Mouse (Mus musculus) forebrain, embryonic 13.5 days (tissue): Measurements from ENCODE around the gene Patl2. TPM values are rescaled to one million over a fixed set of nuclear protein-coding genes. Genes with fewer than 3 reads are reported as not detected.
"Not testable (repeated sequence)": the region's sequence is repeated elsewhere in the genome, so short reads cannot be mapped to it uniquely, and the experiment has no call there.

Source experiments
- ATAC-seq: fragments of 200-750 bp; cut with Nextera tagmentation; 2 replicates; pipeline ENCODE4 v1.8.0; 2017
- H3K27ac ChIP-seq: fragments of 300-500 bp; sonication (generic); 2 replicates; pipeline ENCODE4 v1.5.1; 2015; ENCODE audit warnings: inconsistent platforms, mild to moderate bottlenecking, moderate library complexity
- H3K27me3 ChIP-seq: fragments of 300-500 bp; sonication (generic); 2 replicates; pipeline ENCODE4 v1.6.1; 2015; ENCODE audit warnings: mild to moderate bottlenecking, inconsistent platforms
- H3K36me3 ChIP-seq: fragments of 300-500 bp; sonication (generic); 2 replicates; pipeline ENCODE4 v1.6.1; 2015; ENCODE audit warnings: mild to moderate bottlenecking, inconsistent platforms; ENCODE audit not compliant: poor library complexity, severe bottlenecking
- H3K4me1 ChIP-seq: fragments of 300-500 bp; sonication (generic); 2 replicates; pipeline ENCODE4 v1.6.1; 2015; ENCODE audit warnings: inconsistent platforms
- H3K4me2 ChIP-seq: fragments of 300-500 bp; sonication (generic); 2 replicates; pipeline ENCODE4 v1.6.1; 2015; ENCODE audit warnings: inconsistent platforms, mild to moderate bottlenecking, moderate library complexity
- H3K4me3 ChIP-seq: fragments of 300-500 bp; sonication (generic); 2 replicates; pipeline ENCODE4 v1.5.1; 2015; ENCODE audit warnings: mild to moderate bottlenecking, inconsistent platforms
- H3K9ac ChIP-seq: fragments of 300-500 bp; sonication (generic); 2 replicates; pipeline ENCODE4 v1.6.1; 2015; ENCODE audit warnings: mild to moderate bottlenecking, inconsistent platforms
- H3K9me3 ChIP-seq: fragments of 300-500 bp; sonication (generic); replicated peaks from 2 replicates; pipeline ENCODE4 v1.6.1; 2016; ENCODE audit warnings: inconsistent platforms
- WGBS: fragments of 180-500 bp; shearing (Covaris S2); methylation state at CpG from one replicate; pipeline ENCODE4 v1.1.7; 2015; 5-methylcytosine and 5-hydroxymethylcytosine counted together
- polyA plus RNA-seq: library from polyadenylated mRNA; unstranded; fragments of >200 nt; fragmentation: Nextera tagmentation; extraction: Ambion mirVana; gene quantifications from 2 replicates; pipeline ENCODE4 v1.2.1, GENCODE M21; 2015

Patl2 gene
- polyA plus RNA-seq, 1 experiment from 2014 or later = not detected

DNA sequence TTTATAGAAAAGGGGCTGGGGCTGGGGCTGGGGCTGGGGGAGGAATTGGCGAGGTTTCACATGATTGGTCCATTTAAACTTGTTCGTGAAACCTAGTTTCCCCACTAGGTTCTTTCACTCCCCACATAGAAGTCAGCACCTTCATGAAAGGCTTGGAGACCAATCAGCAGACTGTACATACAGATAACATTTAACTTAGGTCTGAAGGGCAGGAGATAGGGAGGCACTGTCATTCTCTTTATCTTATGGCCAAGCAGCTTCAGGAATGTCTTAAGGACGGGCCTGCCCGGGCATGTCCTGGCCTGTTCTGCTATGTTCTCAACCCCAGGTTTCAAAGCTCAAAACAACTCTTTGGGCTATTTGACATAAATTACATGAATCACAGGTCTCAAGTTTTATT, 31.1 kb upstream of the Patl2 start:
- 97% methylated on average over 4 of the region's 4 CpGs for WGBS
- not testable (repeated sequence) for H3K4me2 ChIP-seq, H3K27me3 ChIP-seq, ATAC-seq, H3K9me3 ChIP-seq, H3K36me3 ChIP-seq, H3K4me3 ChIP-seq, H3K27ac ChIP-seq, H3K9ac ChIP-seq, H3K4me1 ChIP-seq

DNA sequence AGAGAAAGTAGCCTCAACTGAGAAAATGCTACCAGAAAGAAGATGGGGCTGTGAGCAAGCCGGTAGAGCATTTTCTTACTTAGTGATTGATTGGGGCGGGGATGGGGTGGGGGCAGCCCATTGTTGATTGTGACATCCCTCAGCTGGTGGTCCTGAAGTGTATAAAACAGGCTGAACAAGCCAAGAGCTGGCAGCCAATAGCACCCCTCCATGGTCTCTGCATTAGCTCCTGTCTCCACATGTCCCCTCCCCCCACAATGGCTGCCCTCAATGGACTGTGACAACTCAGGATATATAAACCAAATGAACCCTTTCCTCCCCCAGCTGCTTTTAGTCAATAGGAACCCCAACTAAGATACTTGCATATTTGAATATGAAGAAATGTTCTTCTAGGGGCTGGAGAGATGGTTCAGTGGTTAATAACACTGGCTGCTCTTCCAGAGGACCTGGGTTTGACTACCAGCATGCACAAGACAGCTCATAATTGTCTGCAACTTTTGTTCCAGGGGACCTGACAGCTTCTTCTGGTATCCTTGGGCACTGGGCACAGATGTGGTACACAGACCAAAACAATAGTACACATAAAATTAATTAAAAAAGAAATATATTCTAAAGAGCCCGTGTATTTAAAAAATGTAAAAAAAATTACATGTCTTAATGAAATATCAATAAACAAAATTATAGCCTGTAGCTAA, 24.7 kb upstream of the Patl2 start:
- H3K4me2 ChIP-seq = no peak overlapping the region
- H3K4me3 ChIP-seq = no peak overlapping the region
- no peaks in the 10 kb centered on the region for H3K36me3 ChIP-seq
- H3K9me3 ChIP-seq = no peaks in the 10 kb centered on the region
- no peak overlapping the region for H3K27ac ChIP-seq
- H3K4me1 ChIP-seq = no peaks in the 10 kb centered on the region
- H3K9ac ChIP-seq = no peak overlapping the region
- WGBS = 44% methylated on average over 3 of the region's 3 CpGs
- H3K27me3 ChIP-seq = no peaks in the 10 kb centered on the region
- ATAC-seq = no peak

DNA sequence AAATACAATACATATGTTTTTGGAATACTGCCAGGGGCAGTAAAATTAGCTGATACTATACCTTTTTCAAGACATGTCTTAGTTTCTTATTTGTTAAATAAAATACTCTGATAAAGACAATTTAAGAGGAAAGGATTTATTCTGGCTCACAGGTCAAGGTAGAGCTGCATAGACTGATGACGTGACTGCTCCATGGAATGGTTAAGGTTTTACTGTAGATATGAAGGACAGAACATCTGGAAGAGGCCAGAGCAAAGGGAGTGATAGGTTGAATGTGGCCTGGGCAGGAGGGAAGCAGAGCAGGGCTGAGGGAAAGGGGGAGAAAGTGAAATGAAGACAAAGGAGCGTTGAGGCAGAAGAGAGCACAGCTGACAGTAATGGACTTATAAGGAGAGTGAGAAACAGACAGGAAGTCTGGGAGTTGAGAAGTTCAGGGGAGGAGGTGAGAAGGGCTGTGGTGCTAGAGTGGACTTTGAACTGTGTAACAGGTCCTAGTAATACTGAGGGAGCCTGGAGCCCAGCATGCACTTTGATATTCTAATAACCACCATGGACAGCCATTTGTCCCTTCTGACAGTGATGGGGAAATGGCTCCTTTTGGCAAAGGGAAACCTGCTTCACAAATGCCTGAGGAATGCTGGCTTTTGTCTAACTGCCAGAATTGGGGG, 20.6 kb upstream of the Patl2 start:
- Histone ChIP-seq H3K27me3 (no peaks in the 10 kb centered on the region), H3K36me3 (no peaks in the 10 kb centered on the region), H3K27ac (no peak overlapping the region), H3K9me3 (no peaks in the 10 kb centered on the region), H3K9ac (no peak overlapping the region), H3K4me1 (no peaks in the 10 kb centered on the region), H3K4me2 (no peak overlapping the region), H3K4me3 (no peak overlapping the region)
- WGBS = 85% methylated on average over 2 of the region's 2 CpGs
- ATAC-seq = no peak

DNA sequence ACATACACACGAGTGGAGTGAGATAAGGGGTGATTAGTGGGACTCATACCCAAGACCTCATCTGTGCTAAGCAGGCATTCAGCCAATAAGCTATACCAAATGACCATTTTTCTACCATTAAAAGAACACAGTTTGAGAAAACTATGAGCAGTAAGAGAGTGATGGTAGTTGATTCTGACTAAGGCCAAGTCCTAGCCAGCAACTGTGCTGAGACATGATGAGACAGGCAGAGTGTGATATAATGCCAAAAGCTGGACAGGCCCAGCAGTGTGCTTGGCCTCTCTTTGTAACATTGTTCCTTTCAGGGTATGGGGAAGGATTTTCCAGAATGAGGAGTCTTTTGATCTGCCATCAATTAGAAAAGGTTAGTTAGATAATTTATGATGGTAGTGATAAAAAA, 15.5 kb upstream of the Patl2 start:
- no peaks in the 10 kb centered on the region for H3K9me3 ChIP-seq

DNA sequence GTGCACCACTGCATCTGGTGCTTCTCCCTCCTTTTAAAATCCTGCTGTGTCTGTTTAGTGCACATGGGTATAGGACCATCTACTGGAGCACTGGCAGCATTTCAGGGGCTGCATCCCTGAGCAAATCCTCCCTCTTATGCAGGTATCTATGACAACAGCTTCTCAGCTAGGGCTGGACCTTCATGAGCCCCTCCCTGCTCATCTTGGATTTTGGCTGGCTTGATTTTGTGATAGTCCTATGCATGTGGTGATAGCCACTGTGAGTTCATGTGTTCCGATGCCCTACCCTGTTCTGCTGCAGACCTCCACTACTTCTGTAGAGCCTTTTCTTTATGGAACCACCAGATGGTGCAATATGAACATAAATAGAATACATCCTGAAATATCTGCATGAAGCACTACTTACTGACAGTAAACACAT, 8.5 kb upstream of the Patl2 start:
- ATAC-seq = peak; percentile 73
- H3K4me2 ChIP-seq = no peak overlapping the region
- WGBS = 48% methylated on average over 1 of the region's 1 CpGs

More for the DNA sequence above, 15.5 kb upstream of the Patl2 start:
- Histone ChIP-seq H3K4me1 (no peaks in the 10 kb centered on the region), H3K4me2 (no peak overlapping the region), H3K27me3 (no peaks in the 10 kb centered on the region), H3K9ac (no peak overlapping the region), H3K36me3 (no peaks in the 10 kb centered on the region), H3K4me3 (no peak overlapping the region), H3K27ac (no peak overlapping the region)
- ATAC-seq = no peak
- WGBS = 88% methylated on average over 1 of the region's 1 CpGs

DNA sequence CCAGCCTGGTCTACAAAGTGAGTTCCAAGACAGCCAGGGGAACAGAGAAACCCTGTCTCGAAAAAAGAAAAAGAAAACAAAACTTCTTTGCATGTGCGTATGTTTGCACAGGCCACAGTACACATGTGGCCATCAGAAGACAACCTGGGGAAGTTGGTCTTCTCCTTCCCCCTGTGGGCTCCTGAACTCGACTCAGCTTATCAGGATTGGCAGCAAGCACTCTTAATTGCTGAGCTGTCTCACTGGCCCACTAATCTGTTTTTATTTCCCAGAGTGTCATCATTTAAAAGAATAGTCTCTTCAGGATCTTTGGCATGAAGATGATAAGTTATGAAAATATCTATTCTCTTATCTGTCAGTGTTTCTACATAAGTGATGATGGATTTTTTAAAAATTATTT, 5.9 kb upstream of the Patl2 start:
- 79% methylated on average over 3 of the region's 3 CpGs for WGBS
- ATAC-seq = no peak

More for the DNA sequence above, 8.5 kb upstream of the Patl2 start:
- Histone ChIP-seq H3K27ac (no peak overlapping the region), H3K9me3 (no peaks in the 10 kb centered on the region), H3K9ac (no peak overlapping the region), H3K4me3 (no peak overlapping the region), H3K27me3 (no peaks in the 10 kb centered on the region), H3K36me3 (no peaks in the 10 kb centered on the region), H3K4me1 (no peaks in the 10 kb centered on the region)

DNA sequence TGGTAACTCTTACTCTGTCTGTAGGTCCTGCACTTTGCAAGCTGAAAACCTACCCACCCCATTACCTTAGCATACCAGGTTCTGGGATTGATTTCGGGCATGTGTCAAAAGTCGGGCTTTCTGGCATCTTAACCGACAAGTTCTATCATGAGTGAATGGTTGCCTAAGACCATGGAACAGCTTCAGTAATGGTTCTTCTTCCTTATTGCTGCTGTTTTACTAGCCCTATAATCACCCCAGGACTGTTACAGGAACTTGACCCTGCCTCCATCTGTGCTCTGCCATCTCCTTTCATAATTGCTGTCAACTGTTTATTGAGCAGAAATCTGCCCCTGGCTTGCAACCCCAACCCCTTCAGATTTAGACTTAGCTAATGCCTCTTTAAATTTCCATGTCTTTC, 762 bp upstream of the Patl2 start:
- Histone ChIP-seq H3K9me3 (no peaks in the 10 kb centered on the region), H3K4me2 (no peak overlapping the region), H3K36me3 (no peaks in the 10 kb centered on the region), H3K4me1 (no peaks in the 10 kb centered on the region), H3K27me3 (no peaks in the 10 kb centered on the region), H3K27ac (no peak overlapping the region), H3K9ac (no peak overlapping the region), H3K4me3 (no peak overlapping the region)
- 95% methylated on average over 3 of the region's 3 CpGs for WGBS
- ATAC-seq = no peak

More for the DNA sequence above, 5.9 kb upstream of the Patl2 start:
- Histone ChIP-seq H3K9ac (no peak overlapping the region), H3K4me2 (no peak overlapping the region), H3K4me1 (no peaks in the 10 kb centered on the region), H3K4me3 (no peak overlapping the region), H3K27ac (no peak overlapping the region), H3K36me3 (no peaks in the 10 kb centered on the region), H3K27me3 (no peaks in the 10 kb centered on the region), H3K9me3 (no peaks in the 10 kb centered on the region)

DNA sequence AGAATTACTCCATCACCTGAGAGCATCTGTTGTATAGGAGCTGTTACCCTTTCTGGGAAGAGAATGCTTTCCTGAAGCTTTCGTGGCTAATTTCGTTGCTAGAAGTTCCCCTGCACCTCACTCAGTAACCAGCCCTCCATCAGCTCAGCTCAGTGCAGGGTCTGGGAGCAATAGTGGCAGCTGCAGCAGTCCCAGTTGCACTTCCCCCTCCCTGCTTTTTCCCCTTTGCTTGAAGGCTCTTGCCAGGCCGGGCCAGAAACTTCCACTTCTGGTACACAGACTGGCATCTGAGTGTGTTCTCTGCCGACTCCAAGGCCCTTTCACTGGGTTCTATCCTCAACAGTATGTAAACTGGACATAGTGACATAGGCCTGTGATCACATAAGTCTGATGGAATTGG, 903 bp downstream of the Patl2 start:
- ATAC-seq = no peak
- WGBS = 83% methylated on average over 4 of the region's 4 CpGs

DNA sequence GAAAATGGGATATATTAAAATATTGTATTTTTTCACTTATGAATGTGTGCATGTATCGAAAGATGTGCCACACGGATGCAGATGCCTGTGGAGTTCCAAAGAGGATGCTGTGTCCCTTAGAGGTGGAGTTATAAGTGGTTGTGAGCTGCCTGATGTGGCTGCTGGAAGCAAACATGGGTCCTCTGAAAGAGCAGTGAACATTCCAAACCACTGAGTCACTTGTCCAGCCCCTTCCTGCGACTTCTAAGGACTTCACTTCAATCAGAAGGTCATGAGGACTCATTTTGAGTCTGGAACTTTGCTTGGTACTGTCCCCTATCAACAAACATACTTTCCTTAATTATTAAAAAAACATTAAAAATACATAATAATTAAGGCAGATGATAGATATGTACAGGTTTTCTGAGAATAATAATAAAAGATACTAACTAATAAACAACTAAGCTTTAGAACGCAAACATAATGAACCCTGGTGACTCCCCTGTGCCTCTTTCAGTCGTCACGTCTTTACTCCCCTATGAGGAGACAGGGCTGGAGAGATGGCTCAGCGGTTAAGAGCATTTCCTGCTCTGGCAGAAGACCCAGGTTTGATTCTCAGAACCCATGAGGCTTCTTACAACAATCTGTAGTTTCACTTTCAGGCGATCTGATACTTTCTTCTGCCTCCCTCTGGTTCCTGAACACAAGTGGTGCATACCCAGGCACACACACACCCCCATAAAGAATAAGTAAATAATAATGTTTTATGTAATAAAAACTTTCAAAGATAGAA, 5.8 kb downstream of the Patl2 start:
- no peak overlapping the region for H3K4me2 ChIP-seq

More for the DNA sequence above, 903 bp downstream of the Patl2 start:
- Histone ChIP-seq H3K4me3 (no peak overlapping the region), H3K4me2 (no peak overlapping the region), H3K9me3 (no peaks in the 10 kb centered on the region), H3K27me3 (no peaks in the 10 kb centered on the region), H3K36me3 (no peaks in the 10 kb centered on the region), H3K9ac (no peak overlapping the region), H3K27ac (no peak overlapping the region), H3K4me1 (no peaks in the 10 kb centered on the region)

DNA sequence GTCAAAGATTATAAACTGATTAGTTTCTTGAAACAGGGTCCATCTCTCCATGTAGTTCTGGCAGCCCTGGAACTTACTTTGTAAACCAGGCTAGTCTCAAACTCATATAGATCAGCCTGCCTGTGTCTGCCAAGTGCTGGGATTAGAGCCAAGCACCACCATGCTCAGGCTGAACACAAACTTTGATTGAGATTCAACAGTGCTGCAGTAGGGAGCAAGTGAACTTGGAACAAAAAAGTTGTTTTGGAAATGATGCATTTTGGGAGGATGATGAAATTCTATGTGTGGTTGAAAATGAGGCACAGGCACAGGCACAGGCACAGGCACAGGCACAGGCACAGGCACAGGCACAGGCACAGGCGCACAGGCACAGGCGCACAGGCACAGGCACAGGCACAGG, 13.8 kb downstream of the Patl2 start:
- no peaks in the 10 kb centered on the region for H3K4me1 ChIP-seq
- no peak overlapping the region for H3K4me3 ChIP-seq
- no peaks in the 10 kb centered on the region for H3K27me3 ChIP-seq
- H3K9me3 ChIP-seq = no peaks in the 10 kb centered on the region
- ATAC-seq = no peak
- 88% methylated on average over 2 of the region's 2 CpGs for WGBS
- no peak overlapping the region for H3K4me2 ChIP-seq
- no peak overlapping the region for H3K27ac ChIP-seq
- H3K9ac ChIP-seq = no peak overlapping the region
- no peaks in the 10 kb centered on the region for H3K36me3 ChIP-seq

More for the DNA sequence above, 5.8 kb downstream of the Patl2 start:
- no peaks in the 10 kb centered on the region for H3K9me3 ChIP-seq
- H3K27ac ChIP-seq = no peak overlapping the region
- H3K9ac ChIP-seq = no peak overlapping the region
- H3K36me3 ChIP-seq = no peaks in the 10 kb centered on the region
- 82% methylated on average over 8 of the region's 8 CpGs for WGBS
- no peak overlapping the region for H3K4me3 ChIP-seq
- no peaks in the 10 kb centered on the region for H3K27me3 ChIP-seq
- H3K4me1 ChIP-seq = no peaks in the 10 kb centered on the region
- ATAC-seq = no peak

DNA sequence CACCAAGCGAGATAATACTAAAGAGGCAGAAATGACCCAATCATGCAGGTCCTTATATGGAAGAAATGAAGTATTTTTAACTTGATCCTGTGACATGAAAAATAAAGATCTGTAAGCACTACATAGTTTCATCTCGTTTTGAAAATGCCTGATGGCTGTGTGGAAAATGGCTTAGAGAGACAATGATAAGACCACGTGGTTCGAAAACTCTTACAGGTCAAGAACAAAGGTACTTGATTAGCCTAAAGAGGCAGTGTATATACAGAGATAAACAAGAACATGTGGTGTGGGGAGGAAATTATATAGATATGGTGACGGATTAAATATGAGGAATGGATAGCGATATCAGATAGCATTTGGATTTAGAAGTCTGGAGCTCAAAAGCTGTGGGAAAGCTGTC, 14.7 kb downstream of the Patl2 start:
- H3K9me3 ChIP-seq = no peaks in the 10 kb centered on the region
- H3K27me3 ChIP-seq = no peaks in the 10 kb centered on the region
- H3K27ac ChIP-seq = no peak overlapping the region
- 89% methylated on average over 6 of the region's 6 CpGs for WGBS
- no peaks in the 10 kb centered on the region for H3K4me1 ChIP-seq
- H3K4me2 ChIP-seq = no peak overlapping the region
- no peaks in the 10 kb centered on the region for H3K36me3 ChIP-seq
- no peak for ATAC-seq
- no peak overlapping the region for H3K9ac ChIP-seq
- no peak overlapping the region for H3K4me3 ChIP-seq

DNA sequence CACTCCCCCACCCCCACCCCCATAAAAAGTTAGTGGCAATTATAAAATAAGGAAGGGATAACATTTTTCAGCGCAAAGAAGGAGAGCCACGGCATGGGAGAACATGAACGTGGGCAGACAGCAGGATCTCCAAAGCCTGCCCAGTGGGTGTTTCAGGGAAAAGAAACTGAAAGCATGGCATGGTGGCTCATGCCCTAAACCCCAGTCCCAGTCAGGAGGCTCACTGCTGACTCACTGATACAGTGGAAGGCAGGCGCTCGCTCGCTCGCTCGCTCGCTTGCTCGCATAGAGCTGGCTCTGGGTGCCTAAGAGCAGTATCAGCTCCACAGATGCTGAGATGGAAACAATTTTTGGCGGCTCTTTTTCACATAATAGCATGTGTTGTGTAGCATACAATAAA, 21.7 kb downstream of the Patl2 start:
- Histone ChIP-seq H3K4me3 (no peak overlapping the region), H3K27me3 (no peaks in the 10 kb centered on the region), H3K4me2 (no peak overlapping the region), H3K9ac (no peak overlapping the region), H3K36me3 (no peaks in the 10 kb centered on the region), H3K4me1 (no peaks in the 10 kb centered on the region), H3K9me3 (no peaks in the 10 kb centered on the region), H3K27ac (no peak overlapping the region)
- WGBS = 86% methylated on average over 11 of the region's 11 CpGs
- no peak for ATAC-seq
